Mouse (Mus musculus) G1E (cell line): ENCODE results near the gene Rabgap1. TPM values are rescaled to one million over a fixed set of nuclear protein-coding genes. Genes with fewer than 3 reads are reported as not detected.

Source experiments
- ATAC-seq: 2 replicates; pipeline ENCODE4 v1.8.0; 2016; ENCODE audit warnings: mild to moderate bottlenecking; ENCODE audit not compliant: insufficient number of reproducible peaks, poor library complexity, low FRiP score, severe bottlenecking; ENCODE audit errors: extremely low read depth
- DNase-seq: peaks from one replicate; pipeline ENCODE4 v3.0.0; 2012; ENCODE audit warnings: low spot score
- H3K27me3 ChIP-seq: 2 replicates; pipeline ENCODE4 v1.6.1; 2012; ENCODE audit warnings: mild to moderate bottlenecking, low read length, inconsistent platforms; ENCODE audit not compliant: insufficient read depth
- H3K36me3 ChIP-seq: replicated peaks from 2 replicates; pipeline ENCODE3; 2012; ENCODE audit warnings: mild to moderate bottlenecking, inconsistent platforms
- H3K4me1 ChIP-seq: 2 replicates; pipeline ENCODE4 v1.6.1; 2012; ENCODE audit warnings: low read depth, low read length, inconsistent platforms, mixed read lengths; ENCODE audit not compliant: insufficient read depth
- H3K4me3 ChIP-seq: 2 replicates; pipeline ENCODE4 v1.5.1; 2012; ENCODE audit warnings: low read depth, mild to moderate bottlenecking, inconsistent platforms, low read length, moderate library complexity, mixed read lengths
- H3K9me3 ChIP-seq: replicated peaks from 2 replicates; pipeline ENCODE4 v1.6.1; 2012; ENCODE audit warnings: inconsistent platforms
- CTCF ChIP-seq: IDR thresholded peaks from 2 replicates; pipeline ENCODE4 v1.5.1; 2012; ENCODE audit warnings: low read depth, low read length, inconsistent platforms, mixed read lengths
- GATA1 ChIP-seq: IDR thresholded peaks from 2 replicates; pipeline ENCODE4 v1.6.1; 2012; ENCODE audit warnings: borderline replicate concordance, low read length, inconsistent platforms, mixed read lengths
- GATA2 ChIP-seq: IDR thresholded peaks from 2 replicates; pipeline ENCODE4 v1.6.1; 2012; ENCODE audit warnings: low read depth, low read length, inconsistent platforms, borderline replicate concordance
- POLR2AphosphoS5 ChIP-seq: IDR thresholded peaks from 2 replicates; pipeline ENCODE4 v1.6.1; 2012; ENCODE audit warnings: low read depth, low read length, inconsistent platforms; ENCODE audit not compliant: insufficient replicate concordance
- TAL1 ChIP-seq: conservative IDR thresholded peaks from 2 replicates; pipeline ENCODE4 v1.6.1; 2012; ENCODE audit warnings: low read depth, low read length, inconsistent platforms, mixed read lengths
- polyA plus RNA-seq: library from polyadenylated mRNA; stranded (reverse); fragments of >175 nt; gene quantifications from 2 replicates; pipeline ENCODE4 v1.2.3, GENCODE M21; 2012
- total RNA-seq, 2 experiments: library from RNA; stranded (forward) in 1 of 2; stranded (reverse) in 1 of 2; fragments of 200-1000 nt in 1 of 2; fragments of >200 nt in 1 of 2; fragmentation: Nextera tagmentation in 1 of 2; gene quantifications; 2 replicates each; pipeline ENCODE4 v1.2.3; 2014 to 2017

The Rabgap1 gene
- total and polyA plus RNA-seq, 3 experiments = 4.3 to 101 (median 76.2) TPM

GRCm38 (mm10) chr2:37587919-37588318 is 144.8 kb downstream of the Rabgap1 start:
- Histone ChIP-seq H3K4me3 (no peak overlapping the region), H3K9me3 (no peaks in the 10 kb centered on the region), H3K36me3 (peaks cover 29% of the 10 kb centered on the region), H3K4me1 (no peaks in the 10 kb centered on the region), H3K27me3 (no peaks in the 10 kb centered on the region)
- DNase-seq (no peak), ATAC-seq (no peak)
- TF ChIP-seq POLR2AphosphoS5 (no peak), TAL1 (no peak), GATA1 (no peak), GATA2 (no peak), CTCF (no peak)

Other genes starting within 250 kb of the Rabgap1 start
- gene Olfr366, start 231.7 kb upstream of the Rabgap1 start, total RNA-seq (2014; fragmentation: Nextera tagmentation) = not detected in 2 replicates
- gene Olfr366, start 231.7 kb upstream of the Rabgap1 start, total RNA-seq (2017) = 0.06 and 0.11 TPM in 2 replicates
- gene Olfr366, start 231.7 kb upstream of the Rabgap1 start, polyA plus RNA-seq = not detected in 2 replicates
- not detected in 2 replicates for gene Olfr368, start 116.8 kb upstream of the Rabgap1 start, total RNA-seq (2014; fragmentation: Nextera tagmentation)
- not detected in 2 replicates for gene Olfr368, start 116.8 kb upstream of the Rabgap1 start, total RNA-seq (2017)
- not detected in 2 replicates for gene Olfr368, start 116.8 kb upstream of the Rabgap1 start, polyA plus RNA-seq
- 43.0 and 46.4 TPM in 2 replicates for gene Pdcl, start 83.9 kb upstream of the Rabgap1 start, total RNA-seq (2014; fragmentation: Nextera tagmentation)
- gene Pdcl, start 83.9 kb upstream of the Rabgap1 start, total RNA-seq (2017) = 58.4 and 72.6 TPM in 2 replicates
- 13.6 and 22.7 TPM in 2 replicates for gene Pdcl, start 83.9 kb upstream of the Rabgap1 start, polyA plus RNA-seq
- 86.0 and 118 TPM in 2 replicates for gene Rc3h2, start 20.4 kb upstream of the Rabgap1 start, total RNA-seq (2014; fragmentation: Nextera tagmentation)
- 58.3 and 68.1 TPM in 2 replicates for gene Rc3h2, start 20.4 kb upstream of the Rabgap1 start, total RNA-seq (2017)
- gene Rc3h2, start 20.4 kb upstream of the Rabgap1 start, polyA plus RNA-seq = 1.7 and 2.1 TPM in 2 replicates
- gene Zbtb26, start 144 bp upstream of the Rabgap1 start, total RNA-seq (2014; fragmentation: Nextera tagmentation) = 37.1 and 37.3 TPM in 2 replicates
- 21.1 and 25.7 TPM in 2 replicates for gene Zbtb26, start 144 bp upstream of the Rabgap1 start, total RNA-seq (2017)
- 0.67 and 0.85 TPM in 2 replicates for gene Zbtb26, start 144 bp upstream of the Rabgap1 start, polyA plus RNA-seq
- gene Zbtb6, start 108 bp upstream of the Rabgap1 start, total RNA-seq (2014; fragmentation: Nextera tagmentation) = 33.8 and 34.4 TPM in 2 replicates
- gene Zbtb6, start 108 bp upstream of the Rabgap1 start, total RNA-seq (2017) = 43.4 and 48.2 TPM in 2 replicates
- 0.55 and 0.98 TPM in 2 replicates for gene Zbtb6, start 108 bp upstream of the Rabgap1 start, polyA plus RNA-seq
- gene Gpr21, start 73.1 kb downstream of the Rabgap1 start, total RNA-seq (2014; fragmentation: Nextera tagmentation) = 5.4 and 5.9 TPM in 2 replicates
- gene Gpr21, start 73.1 kb downstream of the Rabgap1 start, total RNA-seq (2017) = 2.2 and 2.5 TPM in 2 replicates
- gene Gpr21, start 73.1 kb downstream of the Rabgap1 start, polyA plus RNA-seq = not detected in 2 replicates